Mouse (Mus musculus) midbrain, embryonic 12.5 days (tissue): ENCODE measurements around the gene Cfdp1. TPM values are rescaled to one million over a fixed set of nuclear protein-coding genes. Genes with fewer than 3 reads are reported as not detected.

Experiments used
- ATAC-seq: fragments of 200-750 bp; cut with Nextera tagmentation; 2 replicates; pipeline ENCODE4 v1.8.0; 2017; ENCODE audit warnings: low read depth, moderate TSS enrichment, moderate library complexity; ENCODE audit not compliant: low FRiP score
- H3K27ac ChIP-seq: fragments of 300-500 bp; sonication (generic); replicated peaks from 2 replicates; pipeline ENCODE4 v1.5.1; 2016; ENCODE audit warnings: mild to moderate bottlenecking
- H3K27me3 ChIP-seq: fragments of 300-500 bp; sonication (generic); 2 replicates; pipeline ENCODE4 v1.6.1; 2016; ENCODE audit warnings: mild to moderate bottlenecking
- H3K36me3 ChIP-seq: fragments of 300-500 bp; sonication (generic); 2 replicates; pipeline ENCODE4 v1.6.1; 2016
- H3K4me1 ChIP-seq: fragments of 300-500 bp; sonication (generic); 2 replicates; pipeline ENCODE4 v1.6.1; 2016
- H3K4me2 ChIP-seq: fragments of 300-500 bp; sonication (generic); replicated peaks from 2 replicates; pipeline ENCODE4 v1.6.1; 2016; ENCODE audit warnings: mild to moderate bottlenecking, moderate library complexity
- H3K4me3 ChIP-seq: fragments of 300-500 bp; sonication (generic); 2 replicates; pipeline ENCODE4 v1.5.1; 2016; ENCODE audit warnings: mild to moderate bottlenecking
- H3K9ac ChIP-seq: fragments of 300-500 bp; sonication (generic); replicated peaks from 2 replicates; pipeline ENCODE4 v1.6.1; 2016; ENCODE audit warnings: mild to moderate bottlenecking, moderate library complexity
- H3K9me3 ChIP-seq: fragments of 300-500 bp; sonication (generic); 2 replicates; pipeline ENCODE4 v1.6.1; 2016; ENCODE audit warnings: mild to moderate bottlenecking
- WGBS: fragments of 180-500 bp; shearing (Covaris S2); methylation state at CpG from one replicate; pipeline ENCODE4 v1.1.7; 2016; 5-methylcytosine and 5-hydroxymethylcytosine counted together
- polyA plus RNA-seq: library from polyadenylated mRNA; unstranded; fragments of >200 nt; fragmentation: Nextera tagmentation; extraction: Ambion mirVana; gene quantifications from 2 replicates; pipeline ENCODE4 v1.2.1, GENCODE M21; 2016

The Cfdp1 gene
- polyA plus RNA-seq, 1 experiment from 2014 or later: 182 TPM

DNA sequence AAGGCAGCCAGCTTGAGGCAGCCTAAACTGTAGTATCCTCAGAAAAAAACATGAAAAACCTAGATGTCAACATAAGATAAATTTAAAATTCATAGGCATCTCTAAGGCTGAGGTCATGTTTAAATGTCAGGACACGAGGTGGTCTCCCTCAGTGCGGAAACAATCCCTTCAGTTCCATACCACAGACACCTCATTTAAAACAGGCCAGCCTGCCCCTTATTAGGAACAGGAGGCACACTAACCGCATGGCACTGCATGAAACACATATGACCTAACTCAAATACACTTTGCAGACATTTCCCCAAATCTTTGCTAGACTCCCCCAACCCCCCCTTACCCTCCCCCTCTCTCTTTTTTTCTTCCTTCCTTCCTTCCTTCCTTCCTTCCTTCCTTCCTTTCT, 65.6 kb downstream of the Cfdp1 start:
- Histone ChIP-seq H3K9ac (no peak overlapping the region), H3K36me3 (no peaks in the 10 kb centered on the region), H3K4me3 (no peak overlapping the region), H3K4me1 (peaks cover 36% of the 10 kb centered on the region), H3K27ac (peak overlapping the region; percentile 85; the same call in 1 of the 2 replicates), H3K9me3 (no peaks in the 10 kb centered on the region), H3K4me2 (no peak overlapping the region), H3K27me3 (no peaks in the 10 kb centered on the region)
- ATAC-seq: no peak
- 41% methylated on average over 3 of the region's 3 CpGs for WGBS

DNA sequence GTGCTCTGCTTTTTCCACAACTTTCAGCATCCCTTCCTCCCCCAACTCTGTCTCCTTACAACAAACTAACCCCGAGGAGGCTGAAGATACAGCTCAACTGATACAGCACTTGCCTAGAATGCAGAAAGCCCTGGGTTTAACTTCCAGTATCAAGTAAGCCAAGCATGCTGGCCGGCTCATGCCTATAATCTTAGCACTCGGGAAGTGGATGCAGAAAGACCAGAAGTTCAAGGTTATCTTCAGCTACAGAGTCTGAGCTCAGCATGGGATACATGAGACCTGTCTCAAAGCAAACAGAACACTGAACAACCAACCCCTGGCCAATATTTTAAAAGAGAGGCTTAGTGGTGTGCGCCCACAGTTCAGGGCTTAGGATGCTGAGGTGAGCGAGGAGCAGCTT, 66.0 kb downstream of the Cfdp1 start:
- Histone ChIP-seq H3K27me3 (no peaks in the 10 kb centered on the region), H3K4me3 (no peak overlapping the region), H3K4me2 (peak overlapping the region; percentile 35), H3K9me3 (no peaks in the 10 kb centered on the region), H3K36me3 (no peaks in the 10 kb centered on the region), H3K4me1 (peaks cover 38% of the 10 kb centered on the region), H3K9ac (0 out of 2 replicates have a peak overlapping the region, but pooled peaks have one; percentile 2), H3K27ac (peak overlapping the region; percentile 85)
- 44% methylated on average over 5 of the region's 5 CpGs for WGBS
- no peak for ATAC-seq

DNA sequence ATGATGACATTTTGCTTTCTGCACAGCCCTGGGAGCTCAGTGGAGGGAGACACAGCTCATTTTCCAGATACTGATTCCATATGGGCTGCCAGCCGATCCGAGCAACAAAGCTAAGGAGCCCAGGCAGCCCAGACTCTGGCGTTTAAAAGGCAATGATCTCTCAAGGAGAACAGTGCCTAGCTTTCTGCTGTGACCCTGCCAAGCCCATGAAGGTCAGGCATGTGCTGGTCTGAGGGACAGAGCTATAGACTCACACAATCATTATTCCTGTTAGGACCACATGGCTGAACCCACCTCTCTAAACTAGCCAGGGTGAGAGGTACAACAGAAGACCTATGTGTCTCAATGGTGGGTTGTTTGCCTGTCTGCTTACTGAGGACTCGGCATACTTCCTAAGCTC, 66.4 kb downstream of the Cfdp1 start:
- H3K4me1 ChIP-seq: peaks cover 42% of the 10 kb centered on the region
- H3K36me3 ChIP-seq: no peaks in the 10 kb centered on the region
- peak; percentile 62 for ATAC-seq
- peak overlapping the region; percentile 2; the same call in 1 of the 2 replicates for H3K9ac ChIP-seq
- peak overlapping the region; percentile 85 for H3K27ac ChIP-seq
- H3K9me3 ChIP-seq: no peaks in the 10 kb centered on the region
- peak overlapping the region; percentile 35 for H3K4me2 ChIP-seq
- WGBS: 10% methylated on average over 4 of the region's 4 CpGs
- H3K27me3 ChIP-seq: no peaks in the 10 kb centered on the region
- no peak overlapping the region for H3K4me3 ChIP-seq

DNA sequence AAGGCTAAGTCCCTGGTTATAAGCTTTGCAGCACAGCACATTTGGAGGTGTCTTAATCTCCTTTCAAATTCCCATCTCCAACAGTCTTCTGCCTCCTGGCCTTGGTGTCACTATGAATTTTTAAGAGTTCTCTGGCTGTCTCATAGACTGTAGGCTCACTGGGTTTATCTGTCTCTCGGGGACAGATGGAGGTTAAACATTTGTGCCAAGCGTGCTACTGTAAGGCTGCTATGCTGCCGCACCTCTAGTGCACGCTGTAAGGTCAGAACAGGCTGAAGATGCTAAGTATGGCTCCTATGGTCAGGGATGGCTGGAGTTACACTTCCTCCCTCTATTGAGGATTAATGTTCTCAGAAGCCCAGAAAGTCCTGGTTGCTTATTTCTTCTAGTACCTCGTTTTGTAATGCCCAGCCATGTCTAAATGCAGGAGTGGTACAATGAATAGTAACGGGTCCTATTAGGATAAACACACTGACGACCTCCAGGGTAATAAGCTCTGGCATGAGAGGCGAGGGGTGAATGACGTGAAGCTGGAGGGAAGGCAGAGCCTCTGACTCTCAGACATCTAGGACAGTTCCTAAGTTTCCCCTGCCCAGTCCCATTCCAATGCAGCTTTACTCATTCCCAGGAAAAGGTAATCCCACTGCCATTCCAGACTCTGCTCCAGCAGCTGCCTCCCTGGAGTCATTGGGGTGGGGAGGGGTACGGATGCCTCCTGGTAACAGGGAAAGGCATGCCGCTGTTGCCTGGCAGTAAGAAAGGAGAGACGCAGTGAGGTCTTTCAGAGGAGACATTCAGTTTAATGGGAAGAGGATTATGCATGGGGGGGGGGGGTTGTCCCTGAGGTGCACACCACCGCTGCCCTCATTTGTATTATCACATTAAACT, 67.1 kb downstream of the Cfdp1 start:
- WGBS: 23% methylated on average over 13 of the region's 13 CpGs

DNA sequence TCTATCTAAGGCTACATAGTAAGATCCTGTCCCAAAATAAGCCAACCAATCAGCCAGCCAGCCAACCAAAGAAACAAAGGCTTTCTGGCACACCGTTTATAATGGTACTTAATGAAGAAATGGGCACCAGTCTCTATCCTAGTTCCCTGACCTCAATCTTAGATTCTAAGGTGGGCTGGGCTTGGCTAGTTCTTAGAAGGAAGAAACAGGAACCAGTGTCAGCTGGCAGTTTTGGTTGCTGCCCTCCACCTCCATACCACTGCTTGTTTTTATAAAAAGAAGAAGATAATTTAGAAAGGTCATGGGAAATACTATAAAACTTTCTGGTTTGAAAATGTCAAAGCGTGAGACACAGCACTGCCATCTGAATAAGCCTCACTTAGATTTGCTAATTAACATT, 68.0 kb downstream of the Cfdp1 start:
- H3K36me3 ChIP-seq: no peaks in the 10 kb centered on the region
- H3K27me3 ChIP-seq: no peaks in the 10 kb centered on the region
- no peak overlapping the region for H3K4me2 ChIP-seq
- H3K9me3 ChIP-seq: no peaks in the 10 kb centered on the region
- WGBS: 91% methylated on average over 2 of the region's 2 CpGs
- ATAC-seq: no peak
- no peak overlapping the region for H3K4me3 ChIP-seq
- H3K27ac ChIP-seq: no peak overlapping the region
- no peak overlapping the region for H3K9ac ChIP-seq
- H3K4me1 ChIP-seq: peaks cover 45% of the 10 kb centered on the region

More for the DNA sequence above, 67.1 kb downstream of the Cfdp1 start:
- H3K36me3 ChIP-seq: no peaks in the 10 kb centered on the region
- H3K9me3 ChIP-seq: no peaks in the 10 kb centered on the region
- peaks cover 45% of the 10 kb centered on the region for H3K4me1 ChIP-seq
- peak; percentile 89 for ATAC-seq
- peak overlapping the region; percentile 85 for H3K27ac ChIP-seq
- H3K9ac ChIP-seq: peak overlapping the region; percentile 2; the same call in 1 of the 2 replicates
- H3K4me2 ChIP-seq: peak overlapping the region; percentile 35
- no peak overlapping the region for H3K4me3 ChIP-seq
- no peaks in the 10 kb centered on the region for H3K27me3 ChIP-seq

DNA sequence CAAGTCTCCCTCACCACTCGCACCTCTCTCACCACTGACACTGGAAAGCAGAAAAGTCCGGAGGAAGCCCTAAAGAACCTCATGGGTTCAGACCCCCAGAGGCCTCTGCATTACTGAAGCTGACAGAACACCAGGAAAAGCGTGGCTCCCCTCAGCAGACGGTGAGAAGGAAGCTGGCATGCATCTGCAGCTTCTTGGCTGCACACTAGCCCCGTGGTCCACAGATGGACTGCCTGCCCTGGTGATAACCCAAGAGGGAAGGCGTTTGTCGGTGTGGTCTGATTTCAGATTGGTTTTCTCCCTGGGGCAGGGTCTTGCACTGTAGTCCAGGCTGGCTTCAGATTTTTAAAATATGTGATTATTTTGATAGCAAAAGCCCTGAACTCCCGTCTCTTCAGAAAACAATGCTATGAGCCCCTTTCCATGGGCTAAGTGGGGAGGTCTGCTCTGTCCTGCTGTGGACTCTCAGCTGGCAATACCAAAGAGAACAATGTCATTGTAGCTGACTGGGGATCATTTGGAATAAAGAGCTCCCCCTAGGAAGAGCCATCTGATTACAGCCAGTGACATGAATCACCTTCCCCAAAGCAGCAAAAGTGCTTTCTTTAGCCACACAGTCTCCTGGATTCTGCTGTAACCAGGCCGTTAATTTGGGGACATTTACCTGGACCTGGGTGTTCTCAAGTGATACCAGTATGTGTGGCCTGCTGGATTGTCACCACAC, 71.3 kb downstream of the Cfdp1 start:
- H3K36me3 ChIP-seq: no peaks in the 10 kb centered on the region
- H3K4me3 ChIP-seq: no peak overlapping the region
- no peaks in the 10 kb centered on the region for H3K9me3 ChIP-seq
- H3K27ac ChIP-seq: 0 out of 2 replicates have a peak overlapping the region, but pooled peaks have one; percentile 32
- ATAC-seq: no peak
- 67% methylated on average over 9 of the region's 9 CpGs for WGBS
- no peaks in the 10 kb centered on the region for H3K27me3 ChIP-seq
- H3K9ac ChIP-seq: 0 out of 2 replicates have a peak overlapping the region, but pooled peaks have one; percentile 7
- no peak overlapping the region for H3K4me2 ChIP-seq
- H3K4me1 ChIP-seq: peaks cover 31% of the 10 kb centered on the region

DNA sequence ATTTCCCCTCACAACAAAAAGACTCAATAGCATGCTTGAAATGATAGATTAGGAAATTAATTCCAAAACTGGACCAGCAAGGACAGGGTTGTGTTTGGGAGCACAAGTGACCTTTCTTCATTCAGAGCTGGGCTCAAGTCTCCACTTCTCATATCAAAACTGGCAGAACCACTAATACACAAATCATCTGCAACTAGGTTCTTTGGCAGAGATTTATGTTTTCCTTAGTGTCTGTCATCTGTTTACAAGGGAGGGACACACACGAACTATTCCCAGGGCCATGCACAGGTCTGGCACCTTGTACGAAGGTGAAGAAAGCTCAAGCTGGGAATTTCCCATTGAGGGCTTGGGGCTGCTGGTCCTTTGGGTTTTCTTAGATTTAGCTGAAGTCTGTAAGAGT, 71.9 kb downstream of the Cfdp1 start:
- WGBS: 93% methylated on average over 2 of the region's 2 CpGs
- peaks cover 25% of the 10 kb centered on the region for H3K4me1 ChIP-seq
- no peaks in the 10 kb centered on the region for H3K27me3 ChIP-seq
- 0 out of 2 replicates have a peak overlapping the region, but pooled peaks have one; percentile 32 for H3K27ac ChIP-seq
- no peaks in the 10 kb centered on the region for H3K9me3 ChIP-seq
- no peaks in the 10 kb centered on the region for H3K36me3 ChIP-seq
- no peak overlapping the region for H3K4me2 ChIP-seq
- no peak overlapping the region for H3K9ac ChIP-seq
- no peak overlapping the region for H3K4me3 ChIP-seq
- no peak for ATAC-seq

DNA sequence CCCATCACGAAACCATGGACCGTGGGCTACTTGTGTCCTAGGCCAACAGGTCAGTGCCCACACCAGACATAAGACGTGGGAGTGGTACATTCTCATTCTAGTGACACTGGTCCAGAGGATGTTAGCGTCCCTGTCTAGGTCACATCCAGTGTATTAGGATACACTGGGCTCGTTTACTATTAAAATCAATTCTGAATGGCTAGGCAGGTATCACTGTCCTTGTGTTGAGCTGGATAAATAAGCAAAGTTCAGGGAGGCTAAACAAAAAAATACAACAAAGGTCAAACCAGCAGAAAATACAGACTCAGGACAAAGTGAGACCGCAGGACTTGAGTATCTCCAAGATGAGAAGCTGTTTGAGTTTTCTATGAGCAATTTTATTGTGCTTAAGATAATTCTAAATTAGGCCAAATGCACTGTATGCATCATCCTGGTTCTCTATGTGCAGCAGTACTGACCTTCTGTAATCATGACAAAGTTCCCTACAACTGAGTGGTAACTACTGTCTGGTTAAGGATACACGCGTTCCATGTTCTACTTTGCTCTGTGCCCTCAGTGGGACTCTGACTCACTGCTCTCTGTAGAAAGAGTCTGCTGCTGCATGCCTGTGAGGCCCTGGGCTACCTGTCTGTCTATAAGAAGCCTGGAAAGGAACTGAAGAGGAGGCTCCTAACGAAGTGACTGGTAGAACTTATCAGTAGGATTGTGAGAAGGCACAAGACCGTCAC, 73.2 kb downstream of the Cfdp1 start:
- Histone ChIP-seq H3K4me2 (no peak overlapping the region), H3K27ac (no peak overlapping the region), H3K9ac (no peak overlapping the region), H3K4me1 (peaks cover 17% of the 10 kb centered on the region), H3K9me3 (no peaks in the 10 kb centered on the region), H3K4me3 (no peak overlapping the region), H3K27me3 (no peaks in the 10 kb centered on the region), H3K36me3 (no peaks in the 10 kb centered on the region)
- 88% methylated on average over 10 of the region's 10 CpGs for WGBS
- no peak for ATAC-seq

DNA sequence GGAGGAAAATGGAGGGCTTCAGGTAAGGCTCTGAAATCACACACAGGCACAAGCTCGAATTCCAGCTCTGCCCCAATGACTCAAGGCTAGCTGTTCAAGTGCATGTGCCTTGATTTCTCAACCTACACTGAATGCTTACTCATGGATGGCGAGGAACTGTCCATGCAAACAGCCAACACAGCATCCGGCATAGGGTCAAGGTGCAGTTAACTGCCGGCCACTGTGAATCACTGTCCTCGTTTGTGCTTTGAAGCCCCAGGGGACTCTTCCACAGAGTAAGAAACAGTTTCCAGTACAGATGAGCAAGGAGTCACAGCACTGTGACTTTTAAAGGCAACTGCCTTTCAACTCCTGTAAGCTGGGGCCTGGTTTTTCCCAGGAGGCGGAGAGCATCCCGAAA, 74.4 kb downstream of the Cfdp1 start:
- Histone ChIP-seq H3K9ac (no peak overlapping the region; the same call in 1 of the 2 replicates), H3K4me2 (no peak overlapping the region), H3K4me3 (no peak overlapping the region), H3K27me3 (no peaks in the 10 kb centered on the region), H3K9me3 (no peaks in the 10 kb centered on the region), H3K36me3 (peaks cover 6% of the 10 kb centered on the region; the same call in 1 of the 2 replicates), H3K27ac (no peak overlapping the region), H3K4me1 (peaks cover 17% of the 10 kb centered on the region)
- WGBS: 81% methylated on average over 7 of the region's 7 CpGs
- ATAC-seq: no peak

DNA sequence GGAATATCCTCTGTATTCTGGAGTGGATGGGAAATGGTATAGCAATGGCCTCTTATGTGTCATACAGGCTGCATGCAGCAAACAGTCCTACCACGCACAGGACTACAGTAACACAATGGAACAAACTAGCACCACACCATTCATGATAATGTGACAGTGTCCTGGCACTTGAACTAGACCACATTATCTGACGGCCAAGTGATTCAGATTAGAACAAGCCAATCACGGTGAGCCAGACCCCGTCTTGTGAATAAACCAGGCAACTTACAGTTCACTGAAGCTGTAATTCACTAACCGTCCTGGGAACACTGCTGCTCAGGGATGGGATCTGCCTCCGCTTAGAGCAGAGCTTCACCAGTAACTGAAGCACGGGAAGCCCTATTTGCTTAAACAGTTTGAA, 75.3 kb downstream of the Cfdp1 start:
- no peak overlapping the region for H3K9ac ChIP-seq
- no peaks in the 10 kb centered on the region for H3K9me3 ChIP-seq
- no peak for ATAC-seq
- H3K4me1 ChIP-seq: peaks cover 17% of the 10 kb centered on the region
- H3K27me3 ChIP-seq: no peaks in the 10 kb centered on the region
- no peak overlapping the region for H3K4me2 ChIP-seq
- H3K36me3 ChIP-seq: peaks cover 10% of the 10 kb centered on the region
- H3K27ac ChIP-seq: 0 out of 2 replicates have a peak overlapping the region, but pooled peaks have one; percentile 4
- H3K4me3 ChIP-seq: no peak overlapping the region
- WGBS: 74% methylated on average over 7 of the region's 7 CpGs

DNA sequence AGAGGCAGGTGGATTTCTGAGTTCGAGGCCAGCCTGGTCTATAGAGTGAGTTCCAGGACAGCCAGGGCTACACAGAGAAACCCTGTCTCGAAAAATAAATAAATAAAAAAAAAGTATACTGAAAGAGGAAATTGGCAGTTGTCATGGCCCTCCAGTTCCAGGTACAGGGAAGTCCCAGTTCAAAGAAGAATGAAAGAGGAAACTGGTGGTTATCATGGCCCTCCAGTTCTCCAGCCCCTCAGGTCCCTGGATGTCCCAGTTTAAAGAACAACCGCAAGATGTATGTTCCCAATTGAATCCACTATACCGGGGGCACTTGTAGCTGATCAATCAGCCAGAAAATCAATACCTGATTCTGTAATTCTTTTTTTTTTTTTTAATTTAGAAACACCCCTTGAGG, 77.6 kb downstream of the Cfdp1 start:
- 97% methylated on average over 4 of the region's 4 CpGs for WGBS
- no peak overlapping the region for H3K9ac ChIP-seq
- H3K4me2 ChIP-seq: no peak overlapping the region
- no peak for ATAC-seq
- H3K27me3 ChIP-seq: no peaks in the 10 kb centered on the region
- no peaks in the 10 kb centered on the region for H3K9me3 ChIP-seq
- H3K4me1 ChIP-seq: peaks cover 9% of the 10 kb centered on the region; the same call in 1 of the 2 replicates
- peaks cover 10% of the 10 kb centered on the region for H3K36me3 ChIP-seq
- no peak overlapping the region for H3K4me3 ChIP-seq
- H3K27ac ChIP-seq: no peak overlapping the region
